Mouse (Mus musculus) embryo, embryonic 10 days (tissue): ENCODE results near the gene Nudcd2.

Experiments
- DNase-seq: peaks from one replicate; pipeline ENCODE4 v3.0.0-alpha.2; 2015; ENCODE audit warnings: low spot score

Gene Nudcd2

DNA sequence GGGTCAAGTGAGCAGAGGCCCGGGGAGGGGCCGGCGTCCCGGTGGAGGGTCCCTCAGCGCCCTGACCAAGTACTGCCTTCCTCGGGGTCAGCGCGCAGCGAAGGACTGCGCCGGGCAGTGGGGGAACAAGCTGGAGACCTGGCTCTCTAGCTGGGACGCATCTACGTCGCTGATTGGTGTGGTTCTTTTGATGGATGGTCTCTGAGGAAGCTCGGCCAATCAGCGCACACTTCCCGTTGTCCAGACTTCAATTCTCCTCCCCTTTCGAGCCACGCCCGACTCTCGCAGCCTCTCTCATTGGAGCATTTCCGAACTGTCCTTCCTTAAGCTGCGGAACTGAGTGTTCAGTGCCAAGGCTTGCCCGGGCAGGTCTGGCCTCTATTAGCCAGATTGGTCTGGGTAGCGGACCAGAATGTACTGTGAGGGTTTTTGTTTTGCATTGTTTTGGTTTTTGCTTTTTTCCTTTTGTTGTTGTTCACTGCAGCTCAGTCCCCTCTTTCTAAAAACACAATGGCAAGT is 21.7 kb downstream of the Nudcd2 start, which contains the start of gene Ccng1:
TSS of gene Ccng1 (minus strand) at position 203 of the 519 bp plus-strand sequence.
- DNase-seq = peak; percentile 97

DNA sequence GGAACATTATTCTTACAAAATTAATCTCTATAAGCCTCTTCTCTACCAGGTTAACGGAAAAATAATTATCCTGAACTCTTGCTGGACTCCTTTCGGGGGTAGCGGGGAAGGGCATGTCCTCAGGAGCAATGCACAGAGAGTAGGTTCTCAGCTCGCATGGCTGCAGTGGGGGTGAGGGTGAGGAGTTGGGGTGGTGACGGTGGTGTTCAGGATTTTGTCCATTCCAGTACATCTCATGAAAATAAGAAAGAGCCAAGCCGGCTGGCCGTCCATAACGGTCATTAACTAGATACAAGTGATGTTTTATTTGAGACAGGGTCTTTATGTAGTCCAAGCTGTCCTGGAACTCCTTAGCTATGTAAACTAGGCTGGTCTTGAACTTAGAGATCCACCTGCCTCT is 22.5 kb downstream of the Nudcd2 start:
- DNase-seq = no peak

DNA sequence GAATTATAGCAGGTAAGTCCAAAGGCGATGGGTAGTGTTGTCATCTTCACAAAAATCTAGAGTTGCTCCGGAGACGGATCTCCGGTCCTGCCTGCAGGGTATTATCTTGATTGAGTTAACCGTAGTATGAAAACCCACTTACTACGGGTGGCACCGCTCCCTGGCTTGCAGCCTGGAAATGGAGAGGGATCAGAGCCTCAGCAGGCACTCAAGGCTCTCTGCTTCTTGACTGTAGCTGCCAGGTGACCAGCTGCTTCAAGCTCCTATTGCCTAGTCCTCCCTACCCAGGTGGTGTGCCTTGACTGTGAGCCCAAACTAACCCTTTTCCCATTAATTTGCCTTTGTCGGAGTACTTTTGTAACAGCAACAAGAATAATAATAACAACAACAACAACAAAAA is 26.4 kb downstream of the Nudcd2 start:
- no peak for DNase-seq

DNA sequence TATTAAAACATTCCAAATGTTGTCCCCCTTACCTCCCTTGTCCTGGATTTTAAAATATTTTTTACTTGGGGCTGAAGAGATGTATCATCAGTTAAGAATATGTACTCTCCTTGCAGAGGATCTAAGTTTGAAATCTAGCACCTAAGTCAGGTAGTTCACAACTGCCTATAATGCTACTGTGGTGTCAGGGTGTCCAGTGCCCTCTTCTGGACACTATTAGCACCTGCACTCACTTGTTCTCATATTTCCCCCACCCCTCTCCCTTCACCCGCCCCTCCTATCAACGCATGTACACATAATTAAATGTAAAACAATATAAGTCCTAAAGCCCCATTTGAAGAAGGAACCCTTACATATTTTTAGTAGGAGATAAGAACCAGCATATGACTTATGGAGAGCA is 29.9 kb downstream of the Nudcd2 start:
- peak; percentile 25 for DNase-seq

DNA sequence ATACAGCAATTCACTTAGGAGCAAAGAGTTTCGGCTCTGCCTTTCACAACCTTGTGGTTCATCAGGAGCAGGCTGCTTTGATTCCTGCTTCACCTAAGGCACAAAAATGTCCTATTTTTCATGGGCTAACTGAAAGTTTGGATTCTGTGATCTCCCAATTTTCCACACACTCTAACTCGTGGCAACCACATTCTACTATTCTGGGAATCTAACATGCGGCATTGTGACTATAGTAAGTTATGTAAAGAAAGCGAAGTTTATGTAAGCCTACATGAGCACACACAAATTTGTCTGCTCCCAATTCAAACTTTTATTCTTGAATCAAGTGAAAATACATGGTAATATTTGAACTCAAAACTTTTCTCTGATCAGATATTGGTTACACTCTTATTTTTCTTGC is 31.2 kb downstream of the Nudcd2 start:
- no peak for DNase-seq

DNA sequence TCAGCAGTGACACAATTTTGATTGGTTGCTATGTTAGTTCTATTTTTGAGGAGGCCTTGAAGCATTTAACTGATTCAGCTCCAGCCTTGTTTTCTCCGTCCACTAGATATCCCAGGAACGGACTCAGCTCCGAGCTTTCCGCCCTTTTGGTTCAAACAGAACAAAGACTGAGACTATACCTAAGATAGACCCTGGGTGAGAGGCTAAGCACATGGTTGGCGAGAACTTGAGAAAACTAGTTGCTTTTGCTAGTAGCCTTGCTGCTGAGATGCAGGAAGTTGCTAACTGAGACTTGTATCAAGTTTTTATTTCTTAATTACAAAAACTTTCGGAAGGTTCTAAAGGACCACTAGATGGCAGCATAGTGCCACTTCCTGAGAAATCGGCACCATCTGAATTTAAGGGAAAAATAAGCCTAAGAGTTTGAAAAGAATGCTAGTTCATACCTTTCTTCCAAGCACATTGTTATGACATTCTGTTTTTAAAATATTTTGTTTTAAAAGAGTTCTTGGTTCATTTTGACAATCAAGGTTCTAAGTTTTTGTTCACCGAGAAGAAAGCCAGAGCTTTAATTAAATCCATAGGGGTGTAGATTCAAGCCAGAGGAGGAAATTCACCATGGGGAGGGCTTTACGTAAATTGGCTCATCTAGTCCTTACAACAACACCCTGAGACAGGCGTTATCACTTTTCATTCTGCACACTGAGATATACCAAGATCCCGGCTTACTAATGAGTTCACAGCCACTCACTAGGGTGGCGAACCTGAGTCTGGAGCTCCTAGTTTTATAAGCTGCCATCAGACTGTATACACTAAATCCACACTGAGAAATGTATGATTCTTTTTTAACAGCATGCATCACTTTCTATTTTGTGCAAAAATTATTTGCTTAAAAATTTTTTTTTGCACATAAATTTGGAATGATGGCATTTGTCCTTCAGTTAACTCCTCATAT is 42.1 kb downstream of the Nudcd2 start:
- peak; percentile 78 for DNase-seq

DNA sequence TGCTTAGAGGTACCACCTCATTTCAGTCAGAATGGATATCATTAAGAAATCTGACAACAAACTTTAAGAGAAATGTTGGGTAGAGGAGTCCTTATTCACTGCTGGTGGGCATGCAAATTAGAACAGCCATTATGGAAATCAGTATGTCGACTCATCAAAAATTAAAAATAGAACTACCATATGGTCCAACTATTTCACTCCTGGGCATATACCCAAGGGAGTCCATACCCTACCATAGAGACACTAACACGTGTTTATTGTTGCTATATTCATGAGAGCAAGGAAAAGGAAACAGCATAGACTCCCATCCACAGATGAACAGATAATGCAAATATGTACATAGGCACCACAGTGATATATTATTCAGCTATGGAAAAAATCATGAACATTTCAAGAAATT is 48.4 kb downstream of the Nudcd2 start:
- DNase-seq = no peak

DNA sequence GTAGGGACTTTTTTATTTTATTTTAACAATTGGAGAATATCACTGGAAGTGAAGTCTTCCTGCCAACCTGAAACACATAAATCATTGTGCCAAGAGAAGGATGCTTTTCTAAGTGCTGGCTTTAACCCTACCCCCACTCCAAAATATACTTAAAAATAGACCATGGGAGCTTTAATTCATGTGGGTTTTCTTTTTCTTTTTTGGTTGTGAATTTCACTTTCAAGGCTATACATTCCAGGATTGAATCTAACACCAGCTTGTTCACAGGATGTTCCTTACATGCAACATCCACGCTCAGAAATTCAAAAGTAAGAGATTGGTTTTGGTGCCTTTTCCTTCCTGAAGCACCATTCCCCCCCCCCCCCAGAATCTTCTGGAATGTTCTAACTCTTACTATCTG is 49.9 kb downstream of the Nudcd2 start:
- DNase-seq = no peak

DNA sequence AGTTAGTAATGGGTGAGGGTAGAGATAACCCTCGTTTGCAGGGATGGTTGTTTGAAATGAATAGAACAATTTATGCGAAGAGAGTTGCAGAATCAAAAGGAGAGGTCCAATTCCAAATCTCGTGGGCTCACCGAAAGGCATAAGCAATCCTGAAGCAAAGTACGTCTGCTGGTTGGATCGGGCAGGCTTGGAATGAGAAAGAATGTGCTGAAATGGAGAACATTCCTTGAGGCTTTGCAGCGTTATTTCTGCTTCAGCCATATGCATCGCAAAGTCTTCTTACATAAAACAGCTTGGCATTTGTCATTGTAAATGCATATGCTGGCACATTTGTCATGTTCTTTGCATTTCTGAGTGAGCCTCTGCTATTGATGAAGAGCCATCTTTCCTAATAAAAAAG is 50.9 kb downstream of the Nudcd2 start:
- DNase-seq = no peak

DNA sequence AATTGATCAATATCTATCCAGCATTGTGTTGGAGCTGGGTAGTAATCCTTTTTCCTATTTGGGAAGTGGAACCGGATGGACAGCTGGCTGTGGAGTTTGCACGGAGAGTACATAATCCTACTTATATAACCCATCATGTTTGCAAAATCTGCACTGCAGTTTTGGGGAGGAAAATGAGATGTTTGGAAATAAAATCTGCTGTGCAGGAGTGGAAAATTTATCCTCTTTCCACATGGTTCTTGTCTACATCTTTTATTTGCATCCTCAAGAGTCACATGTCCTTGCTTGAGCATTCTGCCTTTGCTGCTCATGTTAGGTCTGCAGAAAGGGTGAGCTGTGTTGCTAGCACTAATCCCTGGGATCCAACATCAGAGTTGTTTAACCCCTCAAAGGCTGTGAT is 53.4 kb downstream of the Nudcd2 start:
- DNase-seq = no peak
